Mouse (Mus musculus): ENCODE results near the gene Zcchc24.

DNA sequence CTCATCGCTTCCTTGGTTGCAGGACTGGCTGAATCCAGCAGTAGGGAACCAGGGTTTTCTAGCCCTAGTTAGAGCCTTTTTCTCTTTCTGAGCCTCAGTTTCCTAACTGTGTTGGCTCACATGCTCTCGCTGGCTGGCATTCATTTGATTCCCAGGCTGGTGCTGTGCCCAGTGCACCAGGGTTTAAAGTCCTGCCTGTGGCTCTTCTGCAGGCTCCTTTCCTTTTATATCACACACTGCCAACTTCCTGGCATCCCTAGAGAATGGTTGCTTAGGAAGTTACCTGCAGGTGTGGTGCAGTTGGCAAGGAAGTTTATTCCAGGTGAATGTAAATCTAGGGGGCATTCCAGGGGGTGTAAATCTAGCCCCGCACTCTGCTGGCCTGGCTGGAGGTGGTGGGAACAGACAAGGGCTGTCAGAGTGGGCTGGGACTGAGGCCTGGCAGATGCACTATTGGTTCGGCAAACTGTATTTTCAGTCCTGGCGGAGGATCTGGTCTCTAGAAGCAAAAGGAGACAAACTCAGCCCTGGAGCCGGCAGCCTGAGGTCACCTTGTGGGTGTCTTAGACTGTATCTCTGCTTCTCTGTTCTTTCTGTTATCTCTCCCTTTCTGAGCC lies 75.5 kb downstream of the Zcchc24 start:
- TF ChIP-seq CTCF (IDR thresholded peaks at IDR 0.05; ENCODE audit: low read depth) (no peak), EP300 (IDR thresholded peaks at IDR 0.05; ENCODE audit: low read depth) (no peak)
